Comparison of ENCODE assay signal across 8 mouse cellular contexts in genomic region chr2:165906332-165906945, GRCm38 (mm10). TPM values are rescaled to one million over a fixed set of nuclear protein-coding genes. Genes with fewer than 3 reads are reported as not detected.
DNase-seq lines count a peak whose midpoint lies in the region; ATAC-seq and TF ChIP-seq lines count a peak whose summit lies in the region.

No protein-coding gene starts in this region.

- peak overlapping the region; percentile 73 for H3K27ac ChIP-seq in forebrain, embryonic 10.5 days
- no peak overlapping the region for H3K27ac ChIP-seq in forebrain, embryonic 16.5 days (ENCODE audit: low read length)
- H3K27ac ChIP-seq in embryonic facial prominence, embryonic 11.5 days (replicated peaks; ENCODE audit: low read depth, low read length) = peak overlapping the region; percentile 43
- H3K27ac ChIP-seq in hindbrain, postnatal 0 days = peak overlapping the region; percentile 51; the same call in 1 of the 2 replicates
- no peak overlapping the region; the same call in 1 of the 2 replicates for H3K27ac ChIP-seq in midbrain, embryonic 12.5 days (replicated peaks)

- WGBS in forebrain, embryonic 10.5 days = 39% methylated on average over 15 of the region's 15 CpGs
- WGBS in forebrain, embryonic 16.5 days = 33% methylated on average over 15 of the region's 15 CpGs
- WGBS in embryonic facial prominence, embryonic 11.5 days = 22% methylated on average over 15 of the region's 15 CpGs
- WGBS in hindbrain, postnatal 0 days = 27% methylated on average over 15 of the region's 15 CpGs
- WGBS in midbrain, embryonic 12.5 days = 37% methylated on average over 15 of the region's 15 CpGs

- H3K9me3 ChIP-seq in forebrain, embryonic 10.5 days = no peaks in the 10 kb centered on the region
- H3K9me3 ChIP-seq in forebrain, embryonic 16.5 days (ENCODE audit: control insufficient read depth, low read length) = no peaks in the 10 kb centered on the region
- H3K9me3 ChIP-seq in embryonic facial prominence, embryonic 11.5 days (replicated peaks; ENCODE audit: control insufficient read depth, low read length) = no peaks in the 10 kb centered on the region
- H3K9me3 ChIP-seq in hindbrain, postnatal 0 days (ENCODE audit: low read length) = no peaks in the 10 kb centered on the region
- no peaks in the 10 kb centered on the region for H3K9me3 ChIP-seq in midbrain, embryonic 12.5 days

- H3K79me3 ChIP-seq in C2C12 (ENCODE audit: low read depth) = no peaks in the 10 kb centered on the region

- no peak overlapping the region for H3K4me3 ChIP-seq in forebrain, embryonic 10.5 days
- H3K4me3 ChIP-seq in forebrain, embryonic 16.5 days (replicated peaks; ENCODE audit: low read length) = no peak overlapping the region
- no peak overlapping the region for H3K4me3 ChIP-seq in C2C12 (ENCODE audit: insufficient read depth, poor library complexity, severe bottlenecking)
- no peak overlapping the region for H3K4me3 ChIP-seq in embryonic facial prominence, embryonic 11.5 days (ENCODE audit: low read depth, low read length)
- no peak overlapping the region for H3K4me3 ChIP-seq in hindbrain, postnatal 0 days (ENCODE audit: low read length)
- H3K4me3 ChIP-seq in midbrain, embryonic 12.5 days = no peak overlapping the region

- no peak overlapping the region for H3K9ac ChIP-seq in forebrain, embryonic 16.5 days (replicated peaks; ENCODE audit: low read depth, low read length)
- H3K9ac ChIP-seq in embryonic facial prominence, embryonic 11.5 days (replicated peaks; ENCODE audit: low read length) = no peak overlapping the region
- H3K9ac ChIP-seq in hindbrain, postnatal 0 days (replicated peaks; ENCODE audit: low read length) = no peak overlapping the region
- H3K9ac ChIP-seq in midbrain, embryonic 12.5 days (replicated peaks) = no peak overlapping the region

- H3K36me3 ChIP-seq in forebrain, embryonic 10.5 days (replicated peaks) = no peaks in the 10 kb centered on the region
- no peaks in the 10 kb centered on the region for H3K36me3 ChIP-seq in forebrain, embryonic 16.5 days (ENCODE audit: control insufficient read depth, insufficient read depth)
- H3K36me3 ChIP-seq in C2C12 (ENCODE audit: control insufficient read depth, insufficient read depth) = no peaks in the 10 kb centered on the region
- no peaks in the 10 kb centered on the region for H3K36me3 ChIP-seq in embryonic facial prominence, embryonic 11.5 days (replicated peaks; ENCODE audit: control insufficient read depth, insufficient read depth, low read depth, low read length)
- no peaks in the 10 kb centered on the region for H3K36me3 ChIP-seq in hindbrain, postnatal 0 days (ENCODE audit: insufficient read depth, low read length)
- H3K36me3 ChIP-seq in midbrain, embryonic 12.5 days = no peaks in the 10 kb centered on the region

- no peak for ATAC-seq in forebrain, embryonic 16.5 days
- no peak for ATAC-seq in embryonic facial prominence, embryonic 11.5 days (replicated peaks; ENCODE audit: insufficient number of reproducible peaks, low FRiP score, low TSS enrichment, low read depth)
- peak; percentile 50; the same call in 1 of the 2 replicates for ATAC-seq in hindbrain, postnatal 0 days
- ATAC-seq in midbrain, embryonic 12.5 days (ENCODE audit: low FRiP score, low read depth) = 0 out of 2 replicates have a peak, but pooled peaks have one; percentile 16
- no peak for ATAC-seq in megakaryocyte, adult 5-6 weeks (ENCODE audit: poor library complexity, severe bottlenecking)

- no peak for DNase-seq in forebrain, embryonic 10.5 days (ENCODE audit: extremely low spot score, low spot score)
- peak; percentile 57 for DNase-seq in embryonic facial prominence, embryonic 11.5 days (ENCODE audit: low spot score)
- peak; percentile 30 for DNase-seq in hindbrain, postnatal 0 days (ENCODE audit: low spot score)
- no peak for DNase-seq in left cerebral cortex, postnatal 25 days (ENCODE audit: low spot score in 2 of 2)

- TF ChIP-seq CTCF in C2C12 (IDR thresholded peaks at IDR 0.05; ENCODE audit: control insufficient read depth, insufficient read depth, insufficient read length) = no peak
- no peak for TF ChIP-seq CTCF in hindbrain, postnatal 0 days (IDR thresholded peaks at IDR 0.05; ENCODE audit: low read depth)

- no peaks in the 10 kb centered on the region for H3K79me2 ChIP-seq in C2C12 (ENCODE audit: control insufficient read depth, insufficient read depth)

- H3K4me2 ChIP-seq in forebrain, embryonic 16.5 days (ENCODE audit: low read length) = no peak overlapping the region
- no peak overlapping the region for H3K4me2 ChIP-seq in embryonic facial prominence, embryonic 11.5 days (ENCODE audit: low read depth, low read length)
- H3K4me2 ChIP-seq in hindbrain, postnatal 0 days (ENCODE audit: low read depth, low read length) = no peak overlapping the region
- H3K4me2 ChIP-seq in midbrain, embryonic 12.5 days (replicated peaks) = no peak overlapping the region

- no peaks in the 10 kb centered on the region for H3K27me3 ChIP-seq in forebrain, embryonic 10.5 days (ENCODE audit: poor library complexity, severe bottlenecking)
- no peaks in the 10 kb centered on the region for H3K27me3 ChIP-seq in forebrain, embryonic 16.5 days (replicated peaks; ENCODE audit: control insufficient read depth, insufficient read depth, low read length)
- no peaks in the 10 kb centered on the region for H3K27me3 ChIP-seq in C2C12 (ENCODE audit: control insufficient read depth, insufficient read depth, insufficient read length)
- no peaks in the 10 kb centered on the region for H3K27me3 ChIP-seq in embryonic facial prominence, embryonic 11.5 days (ENCODE audit: control insufficient read depth, insufficient read depth, low read length)
- no peaks in the 10 kb centered on the region for H3K27me3 ChIP-seq in hindbrain, postnatal 0 days (ENCODE audit: insufficient read depth, low read length)
- no peaks in the 10 kb centered on the region for H3K27me3 ChIP-seq in midbrain, embryonic 12.5 days

- intact Hi-C loops in left cerebral cortex, postnatal 25 days (cut with DNase I) = no loop called here

- peaks cover 31% of the 10 kb centered on the region for H3K4me1 ChIP-seq in forebrain, embryonic 10.5 days
- no peaks in the 10 kb centered on the region for H3K4me1 ChIP-seq in forebrain, embryonic 16.5 days (replicated peaks; ENCODE audit: control insufficient read depth, insufficient read depth, low read length)
- no peaks in the 10 kb centered on the region for H3K4me1 ChIP-seq in embryonic facial prominence, embryonic 11.5 days (ENCODE audit: control insufficient read depth, insufficient read depth, low read length)
- peaks cover 5% of the 10 kb centered on the region; the same call in 1 of the 2 replicates for H3K4me1 ChIP-seq in hindbrain, postnatal 0 days (ENCODE audit: insufficient read depth, low read length)
- H3K4me1 ChIP-seq in midbrain, embryonic 12.5 days = peaks cover 11% of the 10 kb centered on the region

- no peak overlapping the region for H3ac ChIP-seq in C2C12 (ENCODE audit: control insufficient read depth, insufficient read length, low read depth)

TF ChIP-seq in C2C12, 6 proteins besides CTCF, POLR2A, EP300 and RAD21:
- TF ChIP-seq USF1 (IDR thresholded peaks at IDR 0.05; ENCODE audit: low read depth) = peak; percentile 2
- TF ChIP-seq CEBPB (IDR thresholded peaks at IDR 0.05; ENCODE audit: low read depth) = no peak
TF ChIP-seq in C2C12: peak in this region for 1.

RNA-seq across cellular contexts. Expression of gene Zmynd8, which starts 7.6 kb away (rescaled TPM):
- 60.2 and 64.4 TPM in 2 replicates for polyA plus RNA-seq in forebrain, embryonic 10.5 days (2016; fragmentation: Nextera tagmentation; extraction: Ambion mirVana)
- polyA plus RNA-seq in forebrain, embryonic 16.5 days (2015; fragmentation: Nextera tagmentation; extraction: Ambion mirVana) = 69.8 and 81.5 TPM in 2 replicates
- 20.7 TPM for polyA plus RNA-seq in C2C12 (2012; fragmentation: generic; extraction: Trizol)
- polyA plus RNA-seq in embryonic facial prominence, embryonic 11.5 days (2014; fragmentation: Nextera tagmentation; extraction: Ambion mirVana) = 36.1 and 36.8 TPM in 2 replicates
- total RNA-seq in hindbrain, postnatal 0 days (2014; rRNA removed) = 46.6 and 46.8 TPM in 2 replicates
- 53.0 and 56.9 TPM in 2 replicates for polyA plus RNA-seq in hindbrain, postnatal 0 days (2015; fragmentation: Nextera tagmentation; extraction: Ambion mirVana)
- polyA plus RNA-seq in midbrain, embryonic 12.5 days (2016; fragmentation: Nextera tagmentation; extraction: Ambion mirVana) = 70.6 and 71.2 TPM in 2 replicates
- total RNA-seq in left cerebral cortex, postnatal 25 days (2021) = 100 to 1,000 TPM; 160 to 162 TPM
- 26.9 and 37.5 TPM in 2 replicates for total RNA-seq in megakaryocyte, adult 5-6 weeks (2015)
- 26.7 and 28.3 TPM in 2 replicates for total RNA-seq in megakaryocyte, adult 5-6 weeks (2017)

Comparison
In these comparisons a context has a peak if more than half of its experiments do, and no peak if none do; other contexts are left out.
1. H3K27ac ChIP-seq: peak in forebrain, embryonic 10.5 days (single experiment), embryonic facial prominence, embryonic 11.5 days (single experiment) and hindbrain, postnatal 0 days (single experiment); none in forebrain, embryonic 16.5 days (single experiment) and midbrain, embryonic 12.5 days (single experiment).
2. DNase-seq: peak in embryonic facial prominence, embryonic 11.5 days (single experiment) and hindbrain, postnatal 0 days (single experiment); none in forebrain, embryonic 10.5 days (single experiment) and left cerebral cortex, postnatal 25 days (0 of 2).
3. ATAC-seq: peak in hindbrain, postnatal 0 days (single experiment) and midbrain, embryonic 12.5 days (single experiment); none in forebrain, embryonic 16.5 days (single experiment), embryonic facial prominence, embryonic 11.5 days (single experiment) and megakaryocyte, adult 5-6 weeks (single experiment).